Mouse (Mus musculus): ENCODE data around the gene Zbtb4. TPM values are rescaled to one million over a fixed set of nuclear protein-coding genes. Genes with fewer than 3 reads are reported as not detected.

Zbtb4 gene
- total RNA-seq, 4 experiments from 2014 or later = 43.7 to 52.4 (median 49.3) TPM

- DNase-seq (ENCODE audit: low spot score) = no peak
These were observed 2.2 kb upstream of the Zbtb4 start for GRCm38 (mm10) chr11:69763551-69763950.

GRCm38 (mm10) chr11:69766126-69766609 lies 456 bp downstream of the Zbtb4 start:
- peak; percentile 54 for DNase-seq (ENCODE audit: low spot score)

GRCm38 (mm10) chr11:69766872-69767624 lies 1.3 kb downstream of the Zbtb4 start:
- DNase-seq (ENCODE audit: low spot score) = peak; percentile 21

GRCm38 (mm10) chr11:69767625-69767909 lies 1.9 kb downstream of the Zbtb4 start:
- peak; percentile 26 for DNase-seq (ENCODE audit: low spot score)

GRCm38 (mm10) chr11:69774961-69775360 lies 9.2 kb downstream of the Zbtb4 start:
- DNase-seq (ENCODE audit: low spot score) = no peak

- DNase-seq (ENCODE audit: low spot score) = no peak
These were observed 10.0 kb downstream of the Zbtb4 start for GRCm38 (mm10) chr11:69775716-69776115.

GRCm38 (mm10) chr11:69776488-69776887 lies 10.8 kb downstream of the Zbtb4 start:
- no peak for DNase-seq (ENCODE audit: low spot score)

- no peak for DNase-seq (ENCODE audit: low spot score)
These were observed 12.0 kb downstream of the Zbtb4 start for GRCm38 (mm10) chr11:69777504-69778257.

GRCm38 (mm10) chr11:69778258-69778982 lies 12.7 kb downstream of the Zbtb4 start:
- no peak for DNase-seq (ENCODE audit: low spot score)

GRCm38 (mm10) chr11:69778985-69779384 lies 13.3 kb downstream of the Zbtb4 start:
- DNase-seq (ENCODE audit: low spot score) = no peak

- no peak for DNase-seq (ENCODE audit: low spot score)
These were observed 16.1 kb downstream of the Zbtb4 start for GRCm38 (mm10) chr11:69781828-69782227.

GRCm38 (mm10) chr11:69784793-69785272 lies 19.1 kb downstream of the Zbtb4 start:
- DNase-seq (ENCODE audit: low spot score) = peak; percentile 79

GRCm38 (mm10) chr11:69787306-69787705 lies 21.6 kb downstream of the Zbtb4 start:
- DNase-seq (ENCODE audit: low spot score) = no peak

GRCm38 (mm10) chr11:69789431-69789830 lies 23.7 kb downstream of the Zbtb4 start:
- no peak for DNase-seq (ENCODE audit: low spot score)

- DNase-seq (ENCODE audit: low spot score) = no peak
These were observed 25.7 kb downstream of the Zbtb4 start for GRCm38 (mm10) chr11:69791420-69791819.

GRCm38 (mm10) chr11:69793429-69793828 lies 27.7 kb downstream of the Zbtb4 start:
- no peak for DNase-seq (ENCODE audit: low spot score)

GRCm38 (mm10) chr11:69795168-69795982 lies 29.7 kb downstream of the Zbtb4 start, which contains the start of gene Chrnb1:
Gene Chrnb1 (minus strand): TSS chr11:69795943.
- peak; percentile 97 for DNase-seq (ENCODE audit: low spot score)

- DNase-seq (ENCODE audit: low spot score) = no peak
These were observed 30.3 kb downstream of the Zbtb4 start for GRCm38 (mm10) chr11:69795983-69796435.

GRCm38 (mm10) chr11:69797924-69798323 lies 32.2 kb downstream of the Zbtb4 start:
- DNase-seq (ENCODE audit: low spot score) = no peak

GRCm38 (mm10) chr11:69799394-69800137 lies 33.9 kb downstream of the Zbtb4 start:
- DNase-seq (ENCODE audit: low spot score) = no peak

- no peak for DNase-seq (ENCODE audit: low spot score)
These were observed 34.4 kb downstream of the Zbtb4 start for GRCm38 (mm10) chr11:69800138-69800391.

Measured in heart, adult 8-10 months (tissue).